Mouse (Mus musculus): ENCODE results near the gene Ano2. TPM values are rescaled to one million over a fixed set of nuclear protein-coding genes. Genes with fewer than 3 reads are reported as not detected.
A peak's percentile ranks its signal among the peaks of the same experiment; 100 is the strongest.

Gene Ano2
- polyA plus RNA-seq, 1 experiment from 2014 or later, result 0.27 TPM

DNA sequence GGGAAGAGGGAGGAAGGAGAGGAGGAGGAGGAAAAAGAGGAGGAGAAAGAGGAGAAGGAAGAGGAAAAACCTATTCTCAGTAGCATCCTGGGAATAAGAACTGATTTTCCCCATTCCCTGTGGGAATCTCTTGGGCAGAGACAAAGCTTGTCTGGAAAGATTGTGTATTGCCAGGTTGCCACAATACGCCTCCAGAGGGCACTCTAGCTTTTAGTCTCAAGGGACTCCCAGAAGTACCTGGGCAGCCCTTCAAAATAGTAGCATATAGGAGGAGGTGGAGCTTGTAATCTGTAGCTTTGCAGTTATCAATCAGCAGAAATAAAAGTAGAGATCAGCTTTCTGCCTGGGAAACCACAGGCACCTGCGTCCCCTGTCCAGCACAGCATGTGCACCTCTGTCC, 178.3 kb downstream of the Ano2 start:
- H3K27me3 ChIP-seq (ENCODE audit: control insufficient read depth, insufficient read depth, low read length), result no peaks in the 10 kb centered on the region
- H3K9me3 ChIP-seq (replicated peaks; ENCODE audit: control insufficient read depth, low read length), result no peaks in the 10 kb centered on the region
- no peak overlapping the region for H3K4me3 ChIP-seq (replicated peaks; ENCODE audit: low read length)
- no peaks in the 10 kb centered on the region for H3K36me3 ChIP-seq (ENCODE audit: control insufficient read depth, insufficient read depth, low read length)
- no peaks in the 10 kb centered on the region for H3K4me1 ChIP-seq (ENCODE audit: control insufficient read depth, insufficient read depth, low read length)
- 22% methylated on average over 2 of the region's 2 CpGs for WGBS
- ATAC-seq (ENCODE audit: insufficient read depth, low FRiP score), result no peak
- H3K9ac ChIP-seq (ENCODE audit: low read length), result no peak overlapping the region
- no peak overlapping the region for H3K27ac ChIP-seq (ENCODE audit: low read length)
- no peak overlapping the region for H3K4me2 ChIP-seq (ENCODE audit: low read depth, low read length)

DNA sequence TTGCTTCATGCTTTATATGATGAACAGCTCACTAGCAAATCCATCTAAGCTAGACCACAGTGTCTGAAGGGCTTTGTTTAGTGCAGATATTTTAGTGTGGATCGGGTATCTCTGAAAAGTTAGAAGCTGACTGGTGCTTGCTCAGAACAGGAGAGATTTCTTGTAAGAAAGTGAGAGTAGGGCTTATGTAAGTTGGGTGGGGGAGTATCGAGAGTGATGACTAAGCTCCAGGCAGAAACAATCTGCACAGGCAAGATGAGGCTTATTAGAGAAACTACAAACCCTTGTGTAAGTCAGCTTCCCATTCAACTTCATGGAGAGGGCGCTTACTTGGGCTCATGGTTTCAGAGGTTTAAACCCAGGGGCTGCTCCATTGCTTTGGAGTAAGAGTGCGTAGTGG, 181.3 kb downstream of the Ano2 start:
- H3K4me3 ChIP-seq (replicated peaks; ENCODE audit: low read length), result no peak overlapping the region
- WGBS, result 89% methylated on average over 4 of the region's 4 CpGs
- H3K27ac ChIP-seq (ENCODE audit: low read length), result no peak overlapping the region
- H3K36me3 ChIP-seq (ENCODE audit: control insufficient read depth, insufficient read depth, low read length), result no peaks in the 10 kb centered on the region
- H3K4me2 ChIP-seq (ENCODE audit: low read depth, low read length), result no peak overlapping the region
- ATAC-seq (ENCODE audit: insufficient read depth, low FRiP score), result no peak
- no peak overlapping the region for H3K9ac ChIP-seq (ENCODE audit: low read length)
- H3K9me3 ChIP-seq (replicated peaks; ENCODE audit: control insufficient read depth, low read length), result no peaks in the 10 kb centered on the region
- no peaks in the 10 kb centered on the region for H3K27me3 ChIP-seq (ENCODE audit: control insufficient read depth, insufficient read depth, low read length)
- H3K4me1 ChIP-seq (ENCODE audit: control insufficient read depth, insufficient read depth, low read length), result no peaks in the 10 kb centered on the region

DNA sequence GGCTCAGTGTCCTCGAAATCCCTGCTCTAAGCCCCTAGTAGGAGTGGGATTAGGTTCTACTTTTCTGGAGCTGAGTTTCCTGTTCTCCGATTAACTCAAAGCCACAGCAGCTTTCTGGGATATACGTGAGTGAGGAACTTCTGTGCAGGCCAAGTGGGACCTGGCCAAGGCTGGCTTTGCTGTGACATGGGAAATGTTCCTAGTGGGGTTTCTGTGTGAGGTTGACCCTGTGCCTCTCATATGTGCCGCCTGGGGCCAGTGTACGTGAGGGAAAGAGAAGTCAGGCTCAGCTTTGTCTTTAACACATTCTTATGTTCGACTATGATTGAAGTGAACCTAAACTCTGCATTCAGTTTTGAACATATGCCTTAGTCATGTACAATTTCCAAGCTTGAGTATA, 184.5 kb downstream of the Ano2 start:
- Histone ChIP-seq H3K36me3 (ENCODE audit: control insufficient read depth, insufficient read depth, low read length) (no peaks in the 10 kb centered on the region), H3K4me1 (ENCODE audit: control insufficient read depth, insufficient read depth, low read length) (no peaks in the 10 kb centered on the region), H3K27me3 (ENCODE audit: control insufficient read depth, insufficient read depth, low read length) (no peaks in the 10 kb centered on the region), H3K9me3 (replicated peaks; ENCODE audit: control insufficient read depth, low read length) (no peaks in the 10 kb centered on the region), H3K9ac (ENCODE audit: low read length) (no peak overlapping the region), H3K4me3 (replicated peaks; ENCODE audit: low read length) (no peak overlapping the region), H3K27ac (ENCODE audit: low read length) (no peak overlapping the region), H3K4me2 (ENCODE audit: low read depth, low read length) (no peak overlapping the region)
- 74% methylated on average over 6 of the region's 6 CpGs for WGBS
- ATAC-seq (ENCODE audit: insufficient read depth, low FRiP score), result no peak

DNA sequence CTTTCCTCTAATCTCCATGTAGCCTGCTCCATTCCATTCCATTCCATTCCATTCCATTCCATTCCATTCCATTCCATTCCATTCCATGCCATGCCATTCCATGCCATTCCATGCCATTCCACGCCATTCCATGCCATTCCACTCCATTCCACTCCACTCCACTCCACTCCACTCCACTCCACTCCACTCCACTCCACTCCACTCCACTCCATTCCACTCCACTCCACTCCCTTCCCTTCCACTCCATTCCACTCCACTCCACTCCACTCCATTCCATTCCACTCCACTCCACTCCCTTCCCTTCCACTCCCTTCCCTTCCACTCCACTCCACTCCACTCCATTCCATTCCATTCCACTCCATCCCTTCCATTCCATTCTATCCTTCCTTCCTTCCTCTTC, 186.7 kb downstream of the Ano2 start:
- Histone ChIP-seq H3K27ac (ENCODE audit: low read length) (no peak overlapping the region), H3K9me3 (replicated peaks; ENCODE audit: control insufficient read depth, low read length) (no peaks in the 10 kb centered on the region), H3K36me3 (ENCODE audit: control insufficient read depth, insufficient read depth, low read length) (no peaks in the 10 kb centered on the region), H3K27me3 (ENCODE audit: control insufficient read depth, insufficient read depth, low read length) (no peaks in the 10 kb centered on the region), H3K9ac (ENCODE audit: low read length) (no peak overlapping the region), H3K4me3 (replicated peaks; ENCODE audit: low read length) (no peak overlapping the region), H3K4me2 (ENCODE audit: low read depth, low read length) (no peak overlapping the region), H3K4me1 (ENCODE audit: control insufficient read depth, insufficient read depth, low read length) (no peaks in the 10 kb centered on the region)
- no peak for ATAC-seq (ENCODE audit: insufficient read depth, low FRiP score)
- WGBS, result 84% methylated on average over 1 of the region's 1 CpGs

DNA sequence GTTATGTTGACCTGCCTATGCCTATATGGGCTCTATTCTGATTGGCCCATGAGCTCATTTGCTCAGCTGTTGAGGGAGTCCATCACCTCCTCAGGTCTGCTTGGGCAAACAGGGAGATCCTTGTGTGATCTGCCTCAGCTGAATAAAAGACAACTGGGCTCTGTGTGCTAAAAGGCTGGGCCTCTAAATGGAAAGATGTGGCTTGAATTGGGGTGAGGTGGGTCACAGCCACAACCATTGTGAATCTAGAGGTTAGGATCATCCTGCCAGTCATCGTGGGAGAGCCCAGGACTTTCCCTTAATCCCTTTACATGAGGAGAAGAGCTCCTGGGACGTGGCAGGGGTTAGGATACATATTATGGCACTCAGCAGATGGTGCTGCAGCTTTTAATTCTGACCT, 188.5 kb downstream of the Ano2 start:
- ATAC-seq (ENCODE audit: insufficient read depth, low FRiP score), result no peak
- no peaks in the 10 kb centered on the region for H3K9me3 ChIP-seq (replicated peaks; ENCODE audit: control insufficient read depth, low read length)
- no peaks in the 10 kb centered on the region for H3K36me3 ChIP-seq (ENCODE audit: control insufficient read depth, insufficient read depth, low read length)
- H3K4me3 ChIP-seq (replicated peaks; ENCODE audit: low read length), result no peak overlapping the region
- no peak overlapping the region for H3K27ac ChIP-seq (ENCODE audit: low read length)
- H3K4me1 ChIP-seq (ENCODE audit: control insufficient read depth, insufficient read depth, low read length), result no peaks in the 10 kb centered on the region
- no peaks in the 10 kb centered on the region for H3K27me3 ChIP-seq (ENCODE audit: control insufficient read depth, insufficient read depth, low read length)
- no peak overlapping the region for H3K9ac ChIP-seq (ENCODE audit: low read length)
- H3K4me2 ChIP-seq (ENCODE audit: low read depth, low read length), result no peak overlapping the region
- 63% methylated on average over 2 of the region's 2 CpGs for WGBS

DNA sequence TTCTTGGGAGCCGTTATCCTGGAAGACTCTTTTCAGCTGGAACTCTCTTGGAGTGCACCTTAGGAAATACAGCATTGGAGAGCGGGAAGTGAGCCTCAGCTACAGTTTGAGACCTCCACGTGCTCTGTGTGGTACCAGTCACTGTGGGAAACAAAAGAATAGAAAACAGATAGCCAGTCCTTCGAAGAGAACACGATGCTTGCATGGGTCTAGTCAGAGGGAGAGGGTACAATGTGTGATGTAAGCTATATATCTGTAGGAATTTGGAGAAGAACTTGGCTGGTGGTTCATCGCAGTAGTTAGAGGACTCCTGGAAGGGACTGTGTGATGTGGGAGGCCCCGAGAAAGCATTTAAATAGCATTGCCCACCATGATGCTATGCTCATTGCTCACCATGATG, 189.1 kb downstream of the Ano2 start:
- H3K4me3 ChIP-seq (replicated peaks; ENCODE audit: low read length), result no peak overlapping the region
- H3K27me3 ChIP-seq (ENCODE audit: control insufficient read depth, insufficient read depth, low read length), result no peaks in the 10 kb centered on the region
- no peaks in the 10 kb centered on the region for H3K36me3 ChIP-seq (ENCODE audit: control insufficient read depth, insufficient read depth, low read length)
- H3K4me2 ChIP-seq (ENCODE audit: low read depth, low read length), result no peak overlapping the region
- no peaks in the 10 kb centered on the region for H3K9me3 ChIP-seq (replicated peaks; ENCODE audit: control insufficient read depth, low read length)
- H3K27ac ChIP-seq (ENCODE audit: low read length), result no peak overlapping the region
- no peak overlapping the region for H3K9ac ChIP-seq (ENCODE audit: low read length)
- ATAC-seq (ENCODE audit: insufficient read depth, low FRiP score), result no peak
- H3K4me1 ChIP-seq (ENCODE audit: control insufficient read depth, insufficient read depth, low read length), result no peaks in the 10 kb centered on the region
- 84% methylated on average over 7 of the region's 7 CpGs for WGBS

DNA sequence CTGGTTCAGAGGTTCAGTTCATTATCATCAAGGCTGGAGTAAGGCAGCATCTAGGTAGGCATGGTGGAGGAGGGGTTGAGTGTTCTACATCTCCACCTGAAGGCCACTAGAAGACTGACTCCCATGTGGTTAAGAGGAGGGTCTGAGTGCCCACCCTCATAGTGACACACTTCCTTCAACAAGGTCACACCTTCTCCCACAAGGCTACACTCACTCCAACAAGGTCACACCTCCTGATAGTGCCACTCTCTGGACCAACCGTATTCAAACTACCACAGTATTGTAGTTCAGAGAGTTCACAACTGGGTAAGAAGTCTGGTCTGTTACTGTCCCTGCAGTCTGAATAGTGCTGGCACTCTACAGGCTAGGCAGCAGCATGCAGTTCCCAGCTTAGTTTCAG, 198.4 kb downstream of the Ano2 start:
- Histone ChIP-seq H3K27me3 (ENCODE audit: control insufficient read depth, insufficient read depth, low read length) (no peaks in the 10 kb centered on the region), H3K27ac (ENCODE audit: low read length) (no peak overlapping the region), H3K36me3 (ENCODE audit: control insufficient read depth, insufficient read depth, low read length) (no peaks in the 10 kb centered on the region), H3K4me3 (replicated peaks; ENCODE audit: low read length) (no peak overlapping the region), H3K4me1 (ENCODE audit: control insufficient read depth, insufficient read depth, low read length) (no peaks in the 10 kb centered on the region), H3K9me3 (replicated peaks; ENCODE audit: control insufficient read depth, low read length) (no peaks in the 10 kb centered on the region), H3K4me2 (ENCODE audit: low read depth, low read length) (no peak overlapping the region), H3K9ac (ENCODE audit: low read length) (no peak overlapping the region)
- no peak for ATAC-seq (ENCODE audit: insufficient read depth, low FRiP score)
- WGBS, result 77% methylated on average over 1 of the region's 1 CpGs

DNA sequence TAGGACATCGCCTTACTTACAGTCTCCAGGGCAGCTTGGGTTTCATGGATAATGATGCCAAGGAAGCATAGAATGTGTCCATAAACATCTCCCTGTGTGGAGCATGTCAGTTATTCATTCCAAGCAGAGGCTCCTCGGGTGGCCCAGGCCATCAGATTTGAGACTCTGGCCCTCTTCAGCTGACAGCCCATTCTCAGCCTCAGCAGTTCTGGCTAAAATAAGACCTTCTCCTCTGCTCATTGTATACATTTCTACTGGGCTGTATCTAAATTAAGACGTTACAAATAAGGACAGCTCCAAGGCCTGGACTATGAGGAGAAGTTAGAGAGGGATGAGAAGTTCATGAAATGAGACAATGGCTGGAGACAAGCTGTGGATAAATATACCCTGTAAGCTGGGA, 204.1 kb downstream of the Ano2 start:
- peak overlapping the region; percentile 20; the same call in 1 of the 2 replicates for H3K27ac ChIP-seq (ENCODE audit: low read length)
- H3K4me2 ChIP-seq (ENCODE audit: low read depth, low read length), result no peak overlapping the region
- no peak overlapping the region for H3K9ac ChIP-seq (ENCODE audit: low read length)
- H3K4me3 ChIP-seq (replicated peaks; ENCODE audit: low read length), result no peak overlapping the region
- no peaks in the 10 kb centered on the region for H3K9me3 ChIP-seq (replicated peaks; ENCODE audit: control insufficient read depth, low read length)
- no peaks in the 10 kb centered on the region for H3K27me3 ChIP-seq (ENCODE audit: control insufficient read depth, insufficient read depth, low read length)
- no peaks in the 10 kb centered on the region for H3K36me3 ChIP-seq (ENCODE audit: control insufficient read depth, insufficient read depth, low read length)
- H3K4me1 ChIP-seq (ENCODE audit: control insufficient read depth, insufficient read depth, low read length), result no peaks in the 10 kb centered on the region
- peak; percentile 71; the same call in 1 of the 2 replicates for ATAC-seq (ENCODE audit: insufficient read depth, low FRiP score)
- 63% methylated on average over 3 of the region's 3 CpGs for WGBS

DNA sequence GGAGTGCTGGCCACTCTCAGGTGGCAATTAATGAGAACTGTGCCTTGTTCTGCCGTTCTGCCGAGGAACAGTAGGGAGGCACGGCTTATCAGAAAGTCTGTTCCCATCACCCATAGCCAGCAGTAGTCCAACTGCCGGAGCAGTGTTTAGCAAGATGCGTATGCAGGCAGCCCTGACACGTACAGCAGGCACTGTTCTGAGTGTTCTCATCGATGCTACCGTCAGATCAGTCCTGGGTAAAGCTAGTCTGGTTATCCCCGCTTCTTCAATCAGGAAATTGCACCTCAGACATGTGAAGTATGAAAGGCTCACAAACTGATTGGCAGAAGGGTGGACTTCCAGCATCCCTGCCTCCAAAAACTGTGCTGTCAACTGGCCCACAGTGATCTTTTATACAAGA, 224.2 kb downstream of the Ano2 start:
- no peaks in the 10 kb centered on the region for H3K36me3 ChIP-seq (ENCODE audit: control insufficient read depth, insufficient read depth, low read length)
- no peak overlapping the region for H3K4me3 ChIP-seq (replicated peaks; ENCODE audit: low read length)
- H3K27me3 ChIP-seq (ENCODE audit: control insufficient read depth, insufficient read depth, low read length), result no peaks in the 10 kb centered on the region
- H3K9ac ChIP-seq (ENCODE audit: low read length), result no peak overlapping the region
- no peak overlapping the region for H3K4me2 ChIP-seq (ENCODE audit: low read depth, low read length)
- no peaks in the 10 kb centered on the region for H3K4me1 ChIP-seq (ENCODE audit: control insufficient read depth, insufficient read depth, low read length)
- WGBS, result 64% methylated on average over 9 of the region's 9 CpGs
- H3K27ac ChIP-seq (ENCODE audit: low read length), result no peak overlapping the region
- no peak for ATAC-seq (ENCODE audit: insufficient read depth, low FRiP score)
- no peaks in the 10 kb centered on the region for H3K9me3 ChIP-seq (replicated peaks; ENCODE audit: control insufficient read depth, low read length)

DNA sequence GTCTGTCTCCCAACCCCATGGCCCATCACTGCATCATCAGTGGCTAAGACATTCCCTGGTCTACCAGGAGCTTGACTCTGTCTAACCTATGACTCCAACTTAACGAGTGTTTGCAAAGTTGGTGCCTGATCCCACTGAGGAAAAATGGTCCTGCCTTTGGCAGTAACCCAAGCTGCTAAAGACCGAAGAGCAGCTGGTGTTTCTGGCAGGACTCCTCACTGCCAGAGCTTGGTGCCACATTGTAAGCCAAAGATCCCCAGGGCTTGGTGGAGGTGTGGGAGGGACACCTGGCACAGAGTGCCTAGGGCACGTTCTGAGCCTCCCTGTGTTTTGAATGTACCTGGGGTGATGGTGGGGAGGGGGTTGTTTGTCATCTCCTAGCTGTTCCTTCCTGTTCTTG, 232.5 kb downstream of the Ano2 start:
- Histone ChIP-seq H3K4me3 (replicated peaks; ENCODE audit: low read length) (no peak overlapping the region), H3K27ac (ENCODE audit: low read length) (no peak overlapping the region), H3K36me3 (ENCODE audit: control insufficient read depth, insufficient read depth, low read length) (no peaks in the 10 kb centered on the region), H3K4me2 (ENCODE audit: low read depth, low read length) (no peak overlapping the region), H3K4me1 (ENCODE audit: control insufficient read depth, insufficient read depth, low read length) (no peaks in the 10 kb centered on the region), H3K9me3 (replicated peaks; ENCODE audit: control insufficient read depth, low read length) (no peaks in the 10 kb centered on the region), H3K9ac (ENCODE audit: low read length) (no peak overlapping the region), H3K27me3 (ENCODE audit: control insufficient read depth, insufficient read depth, low read length) (no peaks in the 10 kb centered on the region)
- no peak for ATAC-seq (ENCODE audit: insufficient read depth, low FRiP score)
- WGBS, result 49% methylated on average over 3 of the region's 3 CpGs

Data from stomach, embryonic 16.5 days (tissue).